Mouse (Mus musculus) lung, embryonic 15.5 days (tissue): ENCODE measurements around the gene Rpl22l1. TPM values are rescaled to one million over a fixed set of nuclear protein-coding genes. Genes with fewer than 3 reads are reported as not detected.
"Not testable (repeated sequence)": the region's sequence is repeated elsewhere in the genome, so short reads cannot be mapped to it uniquely, and the experiment has no call there.

Experiments used
- ATAC-seq: fragments of 200-750 bp; cut with Nextera tagmentation; 2 replicates; pipeline ENCODE4 v1.8.0; 2017; ENCODE audit warnings: moderate number of reproducible peaks, borderline replicate concordance; ENCODE audit not compliant: low FRiP score, low TSS enrichment; ENCODE audit errors: extremely low read depth
- H3K27ac ChIP-seq: fragments of 300-500 bp; sonication (generic); 2 replicates; pipeline ENCODE4 v1.5.1; 2015; ENCODE audit warnings: moderate library complexity, mild to moderate bottlenecking, inconsistent platforms
- H3K27me3 ChIP-seq: fragments of 300-500 bp; sonication (generic); 2 replicates; pipeline ENCODE4 v1.6.1; 2015; ENCODE audit warnings: inconsistent platforms
- H3K36me3 ChIP-seq: fragments of 300-500 bp; sonication (generic); 2 replicates; pipeline ENCODE4 v1.6.1; 2015; ENCODE audit warnings: inconsistent platforms
- H3K4me1 ChIP-seq: fragments of 300-500 bp; sonication (generic); 2 replicates; pipeline ENCODE4 v1.6.1; 2015; ENCODE audit warnings: inconsistent platforms
- H3K4me2 ChIP-seq: fragments of 300-500 bp; sonication (generic); 2 replicates; pipeline ENCODE4 v1.6.1; 2015; ENCODE audit warnings: inconsistent platforms, mild to moderate bottlenecking, moderate library complexity
- H3K4me3 ChIP-seq: fragments of 300-500 bp; sonication (generic); 2 replicates; pipeline ENCODE4 v1.5.1; 2015; ENCODE audit warnings: mild to moderate bottlenecking, inconsistent platforms
- H3K9ac ChIP-seq: fragments of 300-500 bp; sonication (generic); 2 replicates; pipeline ENCODE4 v1.6.1; 2015; ENCODE audit warnings: inconsistent platforms
- H3K9me3 ChIP-seq: fragments of 300-500 bp; sonication (generic); 2 replicates; pipeline ENCODE4 v1.6.1; 2016; ENCODE audit warnings: inconsistent platforms
- WGBS: fragments of 180-500 bp; shearing (Covaris S2); methylation state at CpG from one replicate; pipeline ENCODE4 v1.1.7; 2015; 5-methylcytosine and 5-hydroxymethylcytosine counted together
- polyA plus RNA-seq: library from polyadenylated mRNA; unstranded; fragments of >200 nt; fragmentation: Nextera tagmentation; extraction: Ambion mirVana; gene quantifications from 2 replicates; pipeline ENCODE4 v1.2.1, GENCODE M21; 2015

Gene Rpl22l1
- 351 and 383 TPM in 2 replicates for polyA plus RNA-seq

GRCm38 (mm10) chr3:28805301-28806097 lies at the start of gene Rpl22l1:
TSS of gene Rpl22l1 (plus strand) at chr3:28805436.
- peaks cover 17% of the 10 kb centered on the region for H3K36me3 ChIP-seq
- peak; percentile 100 for ATAC-seq
- H3K27me3 ChIP-seq, result no peaks in the 10 kb centered on the region
- H3K4me3 ChIP-seq, result peak within 1 kb of the TSS; percentile 95
- no peaks in the 10 kb centered on the region for H3K9me3 ChIP-seq
- H3K4me1 ChIP-seq, result peaks cover 8% of the 10 kb centered on the region
- under 1% methylated on average over 72 of the region's 72 CpGs for WGBS
- peak within 1 kb of the TSS; percentile 65 for H3K4me2 ChIP-seq
- peak within 1 kb of the TSS; percentile 98 for H3K9ac ChIP-seq
- peak within 1 kb of the TSS; percentile 82 for H3K27ac ChIP-seq

- no peak overlapping the region for H3K4me2 ChIP-seq
- H3K27ac ChIP-seq, result no peak overlapping the region
- WGBS, result 68% methylated on average over 7 of the region's 7 CpGs
- no peak overlapping the region for H3K4me3 ChIP-seq
- H3K36me3 ChIP-seq, result no peaks in the 10 kb centered on the region
- no peaks in the 10 kb centered on the region for H3K4me1 ChIP-seq
- no peaks in the 10 kb centered on the region for H3K9me3 ChIP-seq
- ATAC-seq, result no peak
- H3K9ac ChIP-seq, result no peak overlapping the region
- H3K27me3 ChIP-seq, result no peaks in the 10 kb centered on the region
Measured at GRCm38 (mm10) chr3:28755477-28755876, 49.8 kb upstream of the Rpl22l1 start.

- Histone ChIP-seq H3K4me1 (no peaks in the 10 kb centered on the region), H3K9ac (no peak overlapping the region), H3K27ac (no peak overlapping the region), H3K4me3 (no peak overlapping the region), H3K4me2 (no peak overlapping the region), H3K9me3 (no peaks in the 10 kb centered on the region), H3K27me3 (no peaks in the 10 kb centered on the region), H3K36me3 (no peaks in the 10 kb centered on the region)
- ATAC-seq, result no peak
- WGBS, result 80% methylated on average over 8 of the region's 8 CpGs
Measured at GRCm38 (mm10) chr3:28761225-28761789, 43.9 kb upstream of the Rpl22l1 start.

- Histone ChIP-seq H3K9ac (no peak overlapping the region), H3K36me3 (no peaks in the 10 kb centered on the region), H3K4me3 (no peak overlapping the region), H3K4me2 (no peak overlapping the region), H3K4me1 (no peaks in the 10 kb centered on the region), H3K27me3 (no peaks in the 10 kb centered on the region), H3K27ac (peak overlapping the region; percentile 82), H3K9me3 (no peaks in the 10 kb centered on the region)
- 65% methylated on average over 4 of the region's 4 CpGs for WGBS
- ATAC-seq, result peak; percentile 59; the same call in 1 of the 2 replicates
Measured at GRCm38 (mm10) chr3:28766935-28767334, 38.3 kb upstream of the Rpl22l1 start.

- ATAC-seq, result no peak
- H3K27me3 ChIP-seq, result no peaks in the 10 kb centered on the region
- H3K36me3 ChIP-seq, result no peaks in the 10 kb centered on the region
- no peaks in the 10 kb centered on the region for H3K9me3 ChIP-seq
- no peak overlapping the region for H3K9ac ChIP-seq
- H3K4me3 ChIP-seq, result no peak overlapping the region
- 68% methylated on average over 3 of the region's 3 CpGs for WGBS
- H3K4me2 ChIP-seq, result no peak overlapping the region
- H3K27ac ChIP-seq, result peak overlapping the region; percentile 73
- no peaks in the 10 kb centered on the region for H3K4me1 ChIP-seq
Measured at GRCm38 (mm10) chr3:28768222-28768621, 37.0 kb upstream of the Rpl22l1 start.

- not testable (repeated sequence) for H3K9ac ChIP-seq, H3K36me3 ChIP-seq, H3K4me3 ChIP-seq, H3K27ac ChIP-seq, H3K4me1 ChIP-seq, H3K4me2 ChIP-seq, ATAC-seq, H3K9me3 ChIP-seq, H3K27me3 ChIP-seq
- WGBS, result 65% methylated on average over 4 of the region's 4 CpGs
Measured at GRCm38 (mm10) chr3:28772919-28773318, 32.3 kb upstream of the Rpl22l1 start.

GRCm38 (mm10) chr3:28775361-28775760 lies 29.9 kb upstream of the Rpl22l1 start:
- no peak overlapping the region for H3K4me3 ChIP-seq
- no peak overlapping the region for H3K9ac ChIP-seq
- WGBS, result 76% methylated on average over 7 of the region's 7 CpGs
- no peaks in the 10 kb centered on the region for H3K4me1 ChIP-seq
- H3K9me3 ChIP-seq, result no peaks in the 10 kb centered on the region
- no peaks in the 10 kb centered on the region for H3K36me3 ChIP-seq
- no peak overlapping the region for H3K4me2 ChIP-seq
- no peak overlapping the region for H3K27ac ChIP-seq
- no peaks in the 10 kb centered on the region for H3K27me3 ChIP-seq
- no peak for ATAC-seq

- no peak overlapping the region for H3K9ac ChIP-seq
- H3K36me3 ChIP-seq, result no peaks in the 10 kb centered on the region
- H3K27ac ChIP-seq, result no peak overlapping the region
- no peaks in the 10 kb centered on the region for H3K27me3 ChIP-seq
- H3K4me1 ChIP-seq, result peaks cover 5% of the 10 kb centered on the region; the same call in 1 of the 2 replicates
- H3K9me3 ChIP-seq, result no peaks in the 10 kb centered on the region
- H3K4me3 ChIP-seq, result no peak overlapping the region
- H3K4me2 ChIP-seq, result no peak overlapping the region
- peak; percentile 45; the same call in 1 of the 2 replicates for ATAC-seq
- 67% methylated on average over 1 of the region's 1 CpGs for WGBS
Measured at GRCm38 (mm10) chr3:28775958-28776357, 29.3 kb upstream of the Rpl22l1 start.

GRCm38 (mm10) chr3:28776491-28776890 lies 28.7 kb upstream of the Rpl22l1 start:
- H3K27me3 ChIP-seq, result no peaks in the 10 kb centered on the region
- 87% methylated on average over 1 of the region's 1 CpGs for WGBS
- H3K4me2 ChIP-seq, result no peak overlapping the region
- no peaks in the 10 kb centered on the region for H3K9me3 ChIP-seq
- H3K36me3 ChIP-seq, result no peaks in the 10 kb centered on the region
- peaks cover 6% of the 10 kb centered on the region; the same call in 1 of the 2 replicates for H3K4me1 ChIP-seq
- H3K9ac ChIP-seq, result no peak overlapping the region
- H3K4me3 ChIP-seq, result no peak overlapping the region
- no peak overlapping the region for H3K27ac ChIP-seq
- ATAC-seq, result no peak

- no peak overlapping the region for H3K27ac ChIP-seq
- H3K27me3 ChIP-seq, result no peaks in the 10 kb centered on the region
- no peak overlapping the region for H3K9ac ChIP-seq
- H3K4me2 ChIP-seq, result peak overlapping the region; percentile 99
- no peaks in the 10 kb centered on the region for H3K9me3 ChIP-seq
- ATAC-seq, result peak; percentile 9; the same call in 1 of the 2 replicates
- H3K4me1 ChIP-seq, result peaks cover 10% of the 10 kb centered on the region; the same call in 1 of the 2 replicates
- peak overlapping the region; percentile 73 for H3K4me3 ChIP-seq
- H3K36me3 ChIP-seq, result no peaks in the 10 kb centered on the region
- whole genome bisulfite sequencing, result 72% methylated on average over 9 of the region's 9 CpGs
Measured at GRCm38 (mm10) chr3:28780511-28780910, 24.7 kb upstream of the Rpl22l1 start.

- Histone ChIP-seq H3K9ac (peak within 1 kb of the TSS; percentile 69), H3K4me1 (peaks cover 10% of the 10 kb centered on the region; the same call in 1 of the 2 replicates), H3K9me3 (no peaks in the 10 kb centered on the region), H3K4me3 (peak within 1 kb of the TSS; percentile 73), H3K27me3 (no peaks in the 10 kb centered on the region), H3K27ac (no peak within 1 kb of the TSS), H3K4me2 (peak within 1 kb of the TSS; percentile 99), H3K36me3 (no peaks in the 10 kb centered on the region)
- peak; percentile 97 for ATAC-seq
- 3% methylated on average over 31 of the region's 46 CpGs for WGBS
Measured at GRCm38 (mm10) chr3:28780994-28781393, 24.2 kb upstream of the Rpl22l1 start, which contains the start of gene Eif5a2. TSS of gene Eif5a2 (plus strand) at chr3:28781276.

GRCm38 (mm10) chr3:28781422-28781821 lies 23.8 kb upstream of the Rpl22l1 start:
- peak overlapping the region; percentile 69 for H3K9ac ChIP-seq
- under 1% methylated on average over 40 of the region's 41 CpGs for WGBS
- H3K4me1 ChIP-seq, result peaks cover 10% of the 10 kb centered on the region; the same call in 1 of the 2 replicates
- no peak for ATAC-seq
- no peaks in the 10 kb centered on the region for H3K36me3 ChIP-seq
- no peaks in the 10 kb centered on the region for H3K9me3 ChIP-seq
- no peaks in the 10 kb centered on the region for H3K27me3 ChIP-seq
- H3K4me2 ChIP-seq, result peak overlapping the region; percentile 99
- no peak overlapping the region for H3K27ac ChIP-seq
- peak overlapping the region; percentile 73 for H3K4me3 ChIP-seq
